Mouse (Mus musculus) neural tube, embryonic 14.5 days (tissue): Measurements from ENCODE around the gene Fryl. TPM values are rescaled to one million over a fixed set of nuclear protein-coding genes. Genes with fewer than 3 reads are reported as not detected.

ENCODE experiments used
- ATAC-seq: fragments of 200-750 bp; cut with Nextera tagmentation; 2 replicates; pipeline ENCODE4 v1.8.0; 2017; ENCODE audit warnings: low read depth, mild to moderate bottlenecking, moderate TSS enrichment, moderate library complexity
- H3K27ac ChIP-seq: fragments of 300-500 bp; sonication (generic); 2 replicates; pipeline ENCODE4 v1.5.1; 2014; ENCODE audit warnings: low read depth, mild to moderate bottlenecking, control low read depth, low read length, moderate library complexity, mixed read lengths
- H3K27me3 ChIP-seq: fragments of 300-500 bp; sonication (generic); 2 replicates; pipeline ENCODE4 v1.6.1; 2014; ENCODE audit warnings: low read length; ENCODE audit not compliant: control insufficient read depth, insufficient read depth
- H3K36me3 ChIP-seq: fragments of 300-500 bp; sonication (generic); 2 replicates; pipeline ENCODE4 v1.6.1; 2014; ENCODE audit warnings: low read length, mixed read lengths; ENCODE audit not compliant: control insufficient read depth, insufficient read depth
- H3K4me1 ChIP-seq: fragments of 300-500 bp; sonication (generic); 2 replicates; pipeline ENCODE4 v1.6.1; 2014; ENCODE audit warnings: low read length; ENCODE audit not compliant: control insufficient read depth, insufficient read depth
- H3K4me2 ChIP-seq: fragments of 300-500 bp; sonication (generic); 2 replicates; pipeline ENCODE4 v1.6.1; 2014; ENCODE audit warnings: mild to moderate bottlenecking, low read depth, low read length, control low read depth
- H3K4me3 ChIP-seq: fragments of 300-500 bp; sonication (generic); 2 replicates; pipeline ENCODE4 v1.5.1; 2014; ENCODE audit warnings: low read depth, low read length, control low read depth, mixed read lengths
- H3K9ac ChIP-seq: fragments of 300-500 bp; sonication (generic); replicated peaks from 2 replicates; pipeline ENCODE4 v1.6.1; 2014; ENCODE audit warnings: low read depth, mild to moderate bottlenecking, control low read depth, low read length, mixed read lengths
- H3K9me3 ChIP-seq: fragments of 300-500 bp; sonication (generic); 2 replicates; pipeline ENCODE4 v1.6.1; 2016; ENCODE audit warnings: low read length; ENCODE audit not compliant: control insufficient read depth
- WGBS: fragments of 180-500 bp; shearing (Covaris S2); extraction: QIAGEN DNeasy Blood & Tissue Kit; methylation state at CpG from one replicate; pipeline ENCODE4 v1.1.7; 2014; 5-methylcytosine and 5-hydroxymethylcytosine counted together
- polyA plus RNA-seq: library from polyadenylated mRNA; unstranded; fragments of >200 nt; fragmentation: Nextera tagmentation; extraction: Ambion mirVana; gene quantifications from 2 replicates; pipeline ENCODE4 v1.2.1, GENCODE M21; 2014

Fryl gene
- polyA plus RNA-seq = 51.1 and 54.1 TPM in 2 replicates

- H3K27me3 ChIP-seq = no peaks in the 10 kb centered on the region; the same call in 1 of the 2 replicates
- ATAC-seq = peak; percentile 99
- no peaks in the 10 kb centered on the region for H3K36me3 ChIP-seq
Measured at GRCm38 (mm10) chr5:73256352-73257065, at the start of gene Fryl. Gene Fryl (minus strand): TSS chr5:73256619.

GRCm38 (mm10) chr5:73304507-73304906 is 48.1 kb upstream of the Fryl start:
- Histone ChIP-seq H3K36me3 (peaks cover 56% of the 10 kb centered on the region), H3K27me3 (no peaks in the 10 kb centered on the region), H3K4me3 (no peak overlapping the region), H3K27ac (no peak overlapping the region), H3K9me3 (no peaks in the 10 kb centered on the region), H3K4me1 (no peaks in the 10 kb centered on the region), H3K4me2 (no peak overlapping the region), H3K9ac (no peak overlapping the region)
- 87% methylated on average over 12 of the region's 12 CpGs for WGBS
- no peak for ATAC-seq

More at GRCm38 (mm10) chr5:73256352-73257065, at the start of gene Fryl:
- H3K4me3 ChIP-seq = peak within 1 kb of the TSS; percentile 96
- H3K4me2 ChIP-seq = peak within 1 kb of the TSS; percentile 73
- under 1% methylated on average over 44 of the region's 44 CpGs for WGBS
- H3K9ac ChIP-seq = peak within 1 kb of the TSS; percentile 87
- peaks cover 14% of the 10 kb centered on the region for H3K4me1 ChIP-seq
- H3K9me3 ChIP-seq = no peaks in the 10 kb centered on the region
- peak within 1 kb of the TSS; percentile 95 for H3K27ac ChIP-seq

GRCm38 (mm10) chr5:73301601-73302307 is 45.3 kb upstream of the Fryl start:
- no peak overlapping the region for H3K4me3 ChIP-seq
- H3K36me3 ChIP-seq = peaks cover 44% of the 10 kb centered on the region
- no peak overlapping the region for H3K27ac ChIP-seq
- H3K4me2 ChIP-seq = no peak overlapping the region
- H3K27me3 ChIP-seq = no peaks in the 10 kb centered on the region
- H3K9me3 ChIP-seq = no peaks in the 10 kb centered on the region
- H3K4me1 ChIP-seq = no peaks in the 10 kb centered on the region
- 90% methylated on average over 7 of the region's 7 CpGs for WGBS
- no peak for ATAC-seq
- H3K9ac ChIP-seq = no peak overlapping the region

- Histone ChIP-seq H3K27ac (no peak overlapping the region), H3K4me1 (peaks cover 7% of the 10 kb centered on the region; the same call in 1 of the 2 replicates), H3K36me3 (peaks cover 29% of the 10 kb centered on the region), H3K9ac (no peak overlapping the region), H3K9me3 (no peaks in the 10 kb centered on the region), H3K27me3 (no peaks in the 10 kb centered on the region), H3K4me3 (no peak overlapping the region), H3K4me2 (no peak overlapping the region)
- no peak for ATAC-seq
- WGBS = 87% methylated on average over 4 of the region's 4 CpGs
Measured at GRCm38 (mm10) chr5:73295916-73296315, 39.5 kb upstream of the Fryl start.

- Histone ChIP-seq H3K4me3 (no peak overlapping the region), H3K9ac (no peak overlapping the region), H3K36me3 (peaks cover 22% of the 10 kb centered on the region), H3K27ac (no peak overlapping the region), H3K27me3 (no peaks in the 10 kb centered on the region), H3K4me2 (no peak overlapping the region), H3K4me1 (peaks cover 7% of the 10 kb centered on the region; the same call in 1 of the 2 replicates), H3K9me3 (no peaks in the 10 kb centered on the region)
- 99% methylated on average over 7 of the region's 7 CpGs for WGBS
- no peak for ATAC-seq
Measured at GRCm38 (mm10) chr5:73295016-73295415, 38.6 kb upstream of the Fryl start.

- Histone ChIP-seq H3K4me3 (peak overlapping the region; percentile 81), H3K36me3 (peaks cover 14% of the 10 kb centered on the region), H3K4me1 (peaks cover 7% of the 10 kb centered on the region; the same call in 1 of the 2 replicates), H3K27ac (peak overlapping the region; percentile 92; the same call in 1 of the 2 replicates), H3K9me3 (no peaks in the 10 kb centered on the region), H3K27me3 (no peaks in the 10 kb centered on the region), H3K4me2 (peak overlapping the region; percentile 79), H3K9ac (peak overlapping the region; percentile 89)
- no peak for ATAC-seq
- WGBS = 15% methylated on average over 8 of the region's 8 CpGs
Measured at GRCm38 (mm10) chr5:73293458-73293827, 37.0 kb upstream of the Fryl start.

GRCm38 (mm10) chr5:73292502-73293457 is 36.4 kb upstream of the Fryl start, which contains the start of gene Ociad1:
Gene Ociad1 (plus strand): TSS chr5:73292784.
- H3K9ac ChIP-seq = peak within 1 kb of the TSS; percentile 89
- peaks cover 7% of the 10 kb centered on the region; the same call in 1 of the 2 replicates for H3K4me1 ChIP-seq
- H3K9me3 ChIP-seq = no peaks in the 10 kb centered on the region
- H3K27me3 ChIP-seq = no peaks in the 10 kb centered on the region
- under 1% methylated on average over 55 of the region's 58 CpGs for WGBS
- H3K36me3 ChIP-seq = peaks cover 12% of the 10 kb centered on the region
- peak within 1 kb of the TSS; percentile 92 for H3K27ac ChIP-seq
- ATAC-seq = peak; percentile 99
- peak within 1 kb of the TSS; percentile 81 for H3K4me3 ChIP-seq
- peak within 1 kb of the TSS; percentile 79 for H3K4me2 ChIP-seq

GRCm38 (mm10) chr5:73289900-73290299 is 33.5 kb upstream of the Fryl start:
- no peak overlapping the region for H3K9ac ChIP-seq
- no peak overlapping the region for H3K4me3 ChIP-seq
- ATAC-seq = no peak
- H3K27me3 ChIP-seq = no peaks in the 10 kb centered on the region
- H3K36me3 ChIP-seq = peaks cover 1% of the 10 kb centered on the region
- H3K27ac ChIP-seq = no peak overlapping the region
- 69% methylated on average over 2 of the region's 2 CpGs for WGBS
- no peaks in the 10 kb centered on the region for H3K9me3 ChIP-seq
- H3K4me1 ChIP-seq = peaks cover 6% of the 10 kb centered on the region; the same call in 1 of the 2 replicates
- no peak overlapping the region for H3K4me2 ChIP-seq
